ENCODE assay signal across 8 mouse cellular contexts in genomic region chr13:21200043-21200999, GRCm38 (mm10). TPM values are rescaled to one million over a fixed set of nuclear protein-coding genes. Genes with fewer than 3 reads are reported as not detected.
DNase-seq lines count a peak whose midpoint lies in the region; ATAC-seq and TF ChIP-seq lines count a peak whose summit lies in the region.

No protein-coding gene starts in this region.

- 4% methylated on average over 48 of the region's 48 CpGs for WGBS in forebrain, embryonic 16.5 days
- 5% methylated on average over 48 of the region's 48 CpGs for WGBS in lung, embryonic 15.5 days

- in situ Hi-C loops in ES-E14 (cut with MboI; ENCODE audit: low sequenced_read_pairs in 2 of 2, unreplicated experiment in 2 of 2) = no loop called here

- peak; percentile 93 for DNase-seq in ES-E14 (ENCODE audit: low read depth, low spot score)
- peak; percentile 91 for DNase-seq in cerebellum, adult 11-12 months
- peak; percentile 95 for DNase-seq in heart, postnatal 4 days
- peak; percentile 88 to 98 for DNase-seq in layer of hippocampus, adult 8-10 months (ENCODE audit: low spot score in 2 of 2)
- DNase-seq in ovary, adult 18-20 months (ENCODE audit: low spot score) = peak; percentile 83
- DNase-seq in thymus, postnatal 0 days (ENCODE audit: low spot score) = peak; percentile 92

- ATAC-seq in forebrain, embryonic 16.5 days = peak; percentile 96
- peak; percentile 97 for ATAC-seq in lung, embryonic 15.5 days (ENCODE audit: borderline replicate concordance, extremely low read depth, low FRiP score, low TSS enrichment)

- no peaks in the 10 kb centered on the region for H3K9me3 ChIP-seq in ES-E14 (ENCODE audit: control insufficient read depth, insufficient read depth, low read depth, low read length)
- H3K9me3 ChIP-seq in forebrain, embryonic 16.5 days (ENCODE audit: control insufficient read depth, low read length) = no peaks in the 10 kb centered on the region
- H3K9me3 ChIP-seq in lung, embryonic 15.5 days = no peaks in the 10 kb centered on the region

- peak overlapping the region; percentile 86 for H3K9ac ChIP-seq in ES-E14 (ENCODE audit: insufficient read depth, low read depth, low read length, poor library complexity, severe bottlenecking)
- H3K9ac ChIP-seq in forebrain, embryonic 16.5 days (replicated peaks; ENCODE audit: low read depth, low read length) = peak overlapping the region; percentile 75
- H3K9ac ChIP-seq in lung, embryonic 15.5 days = peak overlapping the region; percentile 54

- H3K4me2 ChIP-seq in forebrain, embryonic 16.5 days (ENCODE audit: low read length) = peak overlapping the region; percentile 81
- peak overlapping the region; percentile 50 for H3K4me2 ChIP-seq in lung, embryonic 15.5 days

- peak overlapping the region; percentile 76 to 77 for H3K4me3 ChIP-seq in ES-E14 (ENCODE audit: insufficient read depth in 1 of 2, low read depth in 1 of 2, low read length in 2 of 2, poor library complexity in 1 of 2, severe bottlenecking in 1 of 2)
- H3K4me3 ChIP-seq in forebrain, embryonic 16.5 days (replicated peaks; ENCODE audit: low read length) = peak overlapping the region; percentile 91
- H3K4me3 ChIP-seq in lung, embryonic 15.5 days = peak overlapping the region; percentile 57

- no peak overlapping the region for H3K27ac ChIP-seq in ES-E14 (ENCODE audit: insufficient read depth, low read depth, low read length, poor library complexity, severe bottlenecking)
- peak overlapping the region; percentile 85 for H3K27ac ChIP-seq in forebrain, embryonic 16.5 days (ENCODE audit: low read length)
- peak overlapping the region; percentile 74 for H3K27ac ChIP-seq in lung, embryonic 15.5 days

- H3K4me1 ChIP-seq in ES-E14 (ENCODE audit: control insufficient read depth in 2 of 2, insufficient read depth in 2 of 2, low read length in 2 of 2, poor library complexity in 1 of 2) = no peaks in the 10 kb centered on the region
- H3K4me1 ChIP-seq in forebrain, embryonic 16.5 days (replicated peaks; ENCODE audit: control insufficient read depth, insufficient read depth, low read length) = 0 out of 2 replicates have a peak, but pooled peaks cover 3% of the 10 kb centered on the region
- peaks cover 5% of the 10 kb centered on the region for H3K4me1 ChIP-seq in lung, embryonic 15.5 days

- H3K27me3 ChIP-seq in forebrain, embryonic 16.5 days (replicated peaks; ENCODE audit: control insufficient read depth, insufficient read depth, low read length) = no peaks in the 10 kb centered on the region
- no peaks in the 10 kb centered on the region for H3K27me3 ChIP-seq in lung, embryonic 15.5 days

- no peaks in the 10 kb centered on the region for H3K36me3 ChIP-seq in ES-E14 (ENCODE audit: control insufficient read depth, insufficient read depth, low read length, poor library complexity, severe bottlenecking)
- H3K36me3 ChIP-seq in forebrain, embryonic 16.5 days (ENCODE audit: control insufficient read depth, insufficient read depth) = no peaks in the 10 kb centered on the region
- H3K36me3 ChIP-seq in lung, embryonic 15.5 days = peaks cover 6% of the 10 kb centered on the region; the same call in 1 of the 2 replicates

TF ChIP-seq in ES-E14, 5 proteins besides CTCF, POLR2A, EP300 and RAD21:
- TF ChIP-seq ZC3H11A (IDR thresholded peaks at IDR 0.05; ENCODE audit: borderline replicate concordance, low read depth, low read length) = peak; percentile 8; the same call in 1 of the 2 replicates
- TF ChIP-seq MAFK (IDR thresholded peaks at IDR 0.05; ENCODE audit: insufficient read depth, low read depth, low read length) = peak; percentile 94
- peak; percentile 88 for TF ChIP-seq ZNF384 (IDR thresholded peaks at IDR 0.05; ENCODE audit: low read depth, low read length)
- no peak for TF ChIP-seq CHD2 (IDR thresholded peaks at IDR 0.05; ENCODE audit: low read depth, low read length)

RNA-seq across cellular contexts. Expression of gene Trim27, which starts 21.1 kb away (rescaled TPM):
- total RNA-seq in ES-E14 (2012; rRNA removed) = 115 and 128 TPM in 2 replicates
- 89.7 and 96.6 TPM in 2 replicates for polyA plus RNA-seq in forebrain, embryonic 16.5 days (2015; fragmentation: Nextera tagmentation; extraction: Ambion mirVana)
- 10 to 100 TPM; 43.2 to 43.9 TPM for total RNA-seq in heart, postnatal 4 days (2021)
- total RNA-seq in layer of hippocampus, adult 8-10 months (2022) = 10 to 100 TPM; 37.2 to 44.2 (median 40.2) TPM
- 147 and 148 TPM in 2 replicates for polyA plus RNA-seq in lung, embryonic 15.5 days (2015; fragmentation: Nextera tagmentation; extraction: Ambion mirVana)
- polyA plus RNA-seq in thymus, postnatal 0 days (2015; fragmentation: Nextera tagmentation; extraction: Ambion mirVana) = 160 and 174 TPM in 2 replicates

RNA-seq across cellular contexts. Expression of gene Olfr1368, which starts 54.7 kb away (rescaled TPM):
- total RNA-seq in ES-E14 (2012; rRNA removed) = not detected in 2 replicates
- polyA plus RNA-seq in forebrain, embryonic 16.5 days (2015; fragmentation: Nextera tagmentation; extraction: Ambion mirVana) = not detected in 2 replicates
- not detected for total RNA-seq in heart, postnatal 4 days (2021)
- not detected for total RNA-seq in layer of hippocampus, adult 8-10 months (2022)
- polyA plus RNA-seq in lung, embryonic 15.5 days (2015; fragmentation: Nextera tagmentation; extraction: Ambion mirVana) = not detected in 2 replicates
- polyA plus RNA-seq in thymus, postnatal 0 days (2015; fragmentation: Nextera tagmentation; extraction: Ambion mirVana) = not detected in 2 replicates
